Mouse (Mus musculus): ENCODE measurements around the gene Opa3. TPM values are rescaled to one million over a fixed set of nuclear protein-coding genes. Genes with fewer than 3 reads are reported as not detected.
A peak's percentile ranks its signal among the peaks of the same experiment; 100 is the strongest.

Gene Opa3
- polyA plus RNA-seq, 1 experiment = 11.6 TPM

GRCm38 (mm10) chr7:19213385-19213784 is 14.7 kb upstream of the Opa3 start:
- Histone ChIP-seq H3K27me3 (replicated peaks) (peaks cover 43% of the 10 kb centered on the region), H3K4me1 (peaks cover 71% of the 10 kb centered on the region), H3K9me3 (peaks cover 7% of the 10 kb centered on the region), H3K36me3 (replicated peaks; ENCODE audit: low read length) (peaks cover 5% of the 10 kb centered on the region), H3K4me3 (replicated peaks) (no peak overlapping the region)
- TF ChIP-seq FLI1 (IDR thresholded peaks at IDR 0.05; ENCODE audit: low read length) (no peak), GATA1 (IDR thresholded peaks at IDR 0.05; ENCODE audit: borderline replicate concordance, low read length) (no peak)

GRCm38 (mm10) chr7:19214369-19214768 is 13.8 kb upstream of the Opa3 start:
- Histone ChIP-seq H3K9me3 (peaks cover 7% of the 10 kb centered on the region), H3K4me1 (peaks cover 72% of the 10 kb centered on the region), H3K36me3 (replicated peaks; ENCODE audit: low read length) (peaks cover 3% of the 10 kb centered on the region), H3K27me3 (replicated peaks) (peaks cover 43% of the 10 kb centered on the region), H3K4me3 (replicated peaks) (no peak overlapping the region)
- no peak for TF ChIP-seq GATA1 (IDR thresholded peaks at IDR 0.05; ENCODE audit: borderline replicate concordance, low read length)
- TF ChIP-seq FLI1 (IDR thresholded peaks at IDR 0.05; ENCODE audit: low read length) = no peak

GRCm38 (mm10) chr7:19214940-19215339 is 13.2 kb upstream of the Opa3 start:
- peaks cover 43% of the 10 kb centered on the region for H3K27me3 ChIP-seq (replicated peaks)
- H3K4me3 ChIP-seq (replicated peaks) = no peak overlapping the region
- peaks cover 2% of the 10 kb centered on the region for H3K36me3 ChIP-seq (replicated peaks; ENCODE audit: low read length)
- TF ChIP-seq GATA1 (IDR thresholded peaks at IDR 0.05; ENCODE audit: borderline replicate concordance, low read length) (no peak), FLI1 (IDR thresholded peaks at IDR 0.05; ENCODE audit: low read length) (no peak)
- H3K4me1 ChIP-seq = peaks cover 67% of the 10 kb centered on the region
- H3K9me3 ChIP-seq = peaks cover 3% of the 10 kb centered on the region

- TF ChIP-seq FLI1 (IDR thresholded peaks at IDR 0.05; ENCODE audit: low read length) (no peak), GATA1 (IDR thresholded peaks at IDR 0.05; ENCODE audit: borderline replicate concordance, low read length) (no peak)
- Histone ChIP-seq H3K27me3 (replicated peaks) (peaks cover 29% of the 10 kb centered on the region), H3K36me3 (replicated peaks; ENCODE audit: low read length) (peaks cover 5% of the 10 kb centered on the region), H3K4me3 (replicated peaks) (no peak overlapping the region), H3K9me3 (no peaks in the 10 kb centered on the region), H3K4me1 (peaks cover 54% of the 10 kb centered on the region)
Observed at GRCm38 (mm10) chr7:19217492-19217891, 10.6 kb upstream of the Opa3 start.

DNA sequence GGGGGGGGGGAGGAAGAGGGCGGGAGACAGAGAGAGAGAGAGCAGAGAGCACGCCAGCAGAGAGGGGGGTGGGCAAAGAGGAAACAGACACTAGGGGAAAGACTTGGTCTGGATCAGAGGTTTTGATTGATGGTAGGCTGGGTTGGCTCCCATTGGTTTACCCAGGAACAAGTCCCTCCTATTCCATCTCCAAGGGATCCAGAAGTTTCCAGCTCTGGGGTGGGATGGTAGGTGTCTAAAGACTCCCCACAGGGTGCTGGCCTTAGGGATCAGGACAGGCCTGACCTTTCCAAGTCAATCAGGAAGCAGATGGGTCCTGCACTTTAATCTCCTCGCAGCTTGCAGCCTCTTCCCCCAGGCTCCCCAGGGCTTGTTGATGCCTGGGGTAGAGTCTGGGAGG is 10.2 kb upstream of the Opa3 start:
- no peak for TF ChIP-seq FLI1 (IDR thresholded peaks at IDR 0.05; ENCODE audit: low read length)
- TF ChIP-seq GATA1 (IDR thresholded peaks at IDR 0.05; ENCODE audit: borderline replicate concordance, low read length) = no peak
- Histone ChIP-seq H3K27me3 (replicated peaks) (peaks cover 24% of the 10 kb centered on the region), H3K36me3 (replicated peaks; ENCODE audit: low read length) (peaks cover 9% of the 10 kb centered on the region), H3K4me1 (peaks cover 54% of the 10 kb centered on the region), H3K4me3 (replicated peaks) (no peak overlapping the region), H3K9me3 (no peaks in the 10 kb centered on the region)

- H3K27me3 ChIP-seq (replicated peaks) = peaks cover 6% of the 10 kb centered on the region
- H3K36me3 ChIP-seq (replicated peaks; ENCODE audit: low read length) = peaks cover 23% of the 10 kb centered on the region
- no peaks in the 10 kb centered on the region for H3K9me3 ChIP-seq
- TF ChIP-seq FLI1 (IDR thresholded peaks at IDR 0.05; ENCODE audit: low read length) (no peak), GATA1 (IDR thresholded peaks at IDR 0.05; ENCODE audit: borderline replicate concordance, low read length) (no peak)
- no peak overlapping the region for H3K4me3 ChIP-seq (replicated peaks)
- peaks cover 60% of the 10 kb centered on the region for H3K4me1 ChIP-seq
Observed at GRCm38 (mm10) chr7:19220061-19220460, 8.1 kb upstream of the Opa3 start.

GRCm38 (mm10) chr7:19222189-19222588 is 5.9 kb upstream of the Opa3 start:
- Histone ChIP-seq H3K9me3 (no peaks in the 10 kb centered on the region), H3K36me3 (replicated peaks; ENCODE audit: low read length) (peaks cover 33% of the 10 kb centered on the region), H3K27me3 (replicated peaks) (no peaks in the 10 kb centered on the region), H3K4me3 (replicated peaks) (no peak overlapping the region), H3K4me1 (peaks cover 66% of the 10 kb centered on the region)
- no peak for TF ChIP-seq GATA1 (IDR thresholded peaks at IDR 0.05; ENCODE audit: borderline replicate concordance, low read length)
- TF ChIP-seq FLI1 (IDR thresholded peaks at IDR 0.05; ENCODE audit: low read length) = no peak

- Histone ChIP-seq H3K4me3 (replicated peaks) (no peak overlapping the region), H3K27me3 (replicated peaks) (no peaks in the 10 kb centered on the region), H3K4me1 (peaks cover 65% of the 10 kb centered on the region), H3K9me3 (no peaks in the 10 kb centered on the region), H3K36me3 (replicated peaks; ENCODE audit: low read length) (peaks cover 33% of the 10 kb centered on the region)
- TF ChIP-seq GATA1 (IDR thresholded peaks at IDR 0.05; ENCODE audit: borderline replicate concordance, low read length) (no peak), FLI1 (IDR thresholded peaks at IDR 0.05; ENCODE audit: low read length) (no peak)
Observed at GRCm38 (mm10) chr7:19222875-19223274, 5.3 kb upstream of the Opa3 start.

DNA sequence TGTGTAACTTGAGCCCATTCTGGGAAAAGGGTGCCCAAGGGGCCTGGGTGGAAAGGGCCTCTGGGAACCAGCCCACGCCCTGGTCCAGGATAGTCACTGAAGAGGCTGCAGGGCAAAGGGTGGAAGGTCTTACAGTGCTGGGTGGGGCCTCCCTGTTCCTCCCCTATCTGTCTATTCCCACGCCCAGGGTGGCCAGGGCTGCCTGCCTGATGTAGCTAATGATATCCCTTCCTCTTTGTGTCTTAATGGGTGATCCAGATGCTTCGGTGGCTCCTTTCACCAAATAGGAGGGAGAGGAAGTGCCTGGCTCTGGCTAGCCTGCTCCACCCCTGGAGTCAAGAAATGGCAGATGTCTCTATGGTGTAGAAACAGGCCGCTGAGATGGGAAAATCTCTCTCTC is 3.2 kb upstream of the Opa3 start:
- Histone ChIP-seq H3K36me3 (replicated peaks; ENCODE audit: low read length) (peaks cover 33% of the 10 kb centered on the region), H3K27me3 (replicated peaks) (no peaks in the 10 kb centered on the region), H3K9me3 (no peaks in the 10 kb centered on the region), H3K4me1 (peaks cover 58% of the 10 kb centered on the region), H3K4me3 (replicated peaks) (no peak overlapping the region)
- TF ChIP-seq FLI1 (IDR thresholded peaks at IDR 0.05; ENCODE audit: low read length) (no peak), GATA1 (IDR thresholded peaks at IDR 0.05; ENCODE audit: borderline replicate concordance, low read length) (no peak)

GRCm38 (mm10) chr7:19226817-19227797 is 1.0 kb upstream of the Opa3 start:
- H3K4me1 ChIP-seq = peaks cover 77% of the 10 kb centered on the region
- H3K9me3 ChIP-seq = no peaks in the 10 kb centered on the region
- TF ChIP-seq FLI1 (IDR thresholded peaks at IDR 0.05; ENCODE audit: low read length) (no peak), GATA1 (IDR thresholded peaks at IDR 0.05; ENCODE audit: borderline replicate concordance, low read length) (no peak)
- peak overlapping the region; percentile 96 for H3K4me3 ChIP-seq (replicated peaks)
- peaks cover 50% of the 10 kb centered on the region for H3K36me3 ChIP-seq (replicated peaks; ENCODE audit: low read length)
- no peaks in the 10 kb centered on the region for H3K27me3 ChIP-seq (replicated peaks)

Data from megakaryocyte, embryonic 14.5 days (primary cell).